Mouse (Mus musculus): ENCODE measurements around the gene Olfr1048. TPM values are rescaled to one million over a fixed set of nuclear protein-coding genes. Genes with fewer than 3 reads are reported as not detected.
"Not testable (repeated sequence)": the region's sequence is repeated elsewhere in the genome, so short reads cannot be mapped to it uniquely, and the experiment has no call there.

Gene Olfr1048
- not detected for total RNA-seq (2021)
- long read RNA-seq, experiment 1, result 0 reads
- long read RNA-seq, experiment 2, result 0 reads

GRCm38 (mm10) chr2:86240189-86240588, at the start of gene Olfr1048:
Gene Olfr1048, minus strand, starts transcription at chr2:86240289.
- DNase-seq (ENCODE audit: low spot score in 2 of 2), result no peak

GRCm38 (mm10) chr2:86278988-86279387, 38.9 kb upstream of the Olfr1048 start, which contains the start of gene Olfr1051:
Gene Olfr1051, minus strand, starts transcription at chr2:86279088.
- not testable (repeated sequence) for DNase-seq (ENCODE audit: low spot score in 2 of 2)

- not testable (repeated sequence) for DNase-seq (ENCODE audit: low spot score in 2 of 2)
These were observed 18.1 kb upstream of the Olfr1048 start, which contains the start of gene Olfr1049 for GRCm38 (mm10) chr2:86258228-86258627. Gene Olfr1049, minus strand, starts transcription at chr2:86258328.

DNA sequence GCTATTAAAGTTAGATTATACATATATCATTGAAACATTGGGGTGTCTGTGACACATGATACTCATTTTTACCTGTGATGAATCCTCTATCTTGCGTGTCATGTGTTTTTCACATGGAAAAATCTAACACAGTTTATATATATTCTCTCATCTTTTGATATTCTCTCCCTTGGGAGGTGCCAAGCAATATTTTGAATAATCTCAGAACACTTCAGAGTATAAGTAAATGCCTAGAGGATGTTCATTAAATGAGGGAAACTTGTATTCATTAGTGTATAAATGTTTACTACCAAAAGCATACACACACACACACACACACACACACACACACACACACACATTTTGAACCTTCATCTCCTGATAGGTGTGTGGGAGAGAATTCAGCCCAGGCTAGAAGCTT, 8.8 kb downstream of the Olfr1048 start, which contains the start of gene Olfr1047:
Olfr1047 (minus strand) TSS at position 101 of the 400 bp plus-strand sequence.
- DNase-seq (ENCODE audit: low spot score in 2 of 2), result no peak

DNA sequence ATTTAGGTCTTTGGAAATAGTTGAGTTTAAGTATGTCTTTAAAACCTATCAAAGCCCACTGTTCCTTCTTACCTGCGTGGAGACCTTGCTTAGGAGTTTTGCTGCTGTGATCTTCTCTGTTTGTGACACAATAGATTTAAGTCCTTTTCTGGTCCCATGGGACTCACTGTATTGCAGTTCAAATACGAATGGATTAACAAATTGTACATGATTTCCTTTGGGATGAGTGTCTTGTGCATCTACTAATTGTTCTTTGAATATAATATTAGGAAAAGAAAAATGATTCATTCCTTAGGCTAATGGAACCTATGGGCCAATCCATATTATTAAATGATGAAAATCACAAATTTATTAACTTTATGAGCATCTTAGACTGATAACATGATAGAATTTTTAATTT, 20.9 kb downstream of the Olfr1048 start, which contains the start of gene Olfr1046:
Olfr1046 (minus strand) TSS at position 101 of the 400 bp plus-strand sequence.
- no peak for DNase-seq (ENCODE audit: low spot score in 2 of 2)

DNA sequence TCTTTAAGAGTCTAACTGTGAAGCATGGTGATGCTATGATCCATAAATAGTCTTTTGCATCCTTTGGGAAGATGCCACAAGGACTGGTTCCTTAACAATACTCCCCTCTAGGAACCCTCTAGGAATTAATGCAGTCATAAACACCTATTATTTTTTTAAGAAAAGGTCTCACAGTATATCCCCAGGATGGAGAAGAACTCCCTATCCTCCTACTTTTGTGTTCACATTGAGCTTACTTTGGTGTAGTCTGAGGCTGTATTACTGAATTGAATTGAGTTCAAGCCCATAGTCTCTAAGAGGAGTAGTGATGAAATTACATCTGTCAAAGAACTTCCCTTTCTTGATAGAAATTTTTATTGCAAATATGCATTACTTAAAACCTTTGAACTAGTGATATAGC, 37.2 kb downstream of the Olfr1048 start, which contains the start of gene Olfr1045:
Olfr1045 (minus strand) TSS at position 101 of the 400 bp plus-strand sequence.
- DNase-seq (ENCODE audit: low spot score in 2 of 2), result no peak

DNA sequence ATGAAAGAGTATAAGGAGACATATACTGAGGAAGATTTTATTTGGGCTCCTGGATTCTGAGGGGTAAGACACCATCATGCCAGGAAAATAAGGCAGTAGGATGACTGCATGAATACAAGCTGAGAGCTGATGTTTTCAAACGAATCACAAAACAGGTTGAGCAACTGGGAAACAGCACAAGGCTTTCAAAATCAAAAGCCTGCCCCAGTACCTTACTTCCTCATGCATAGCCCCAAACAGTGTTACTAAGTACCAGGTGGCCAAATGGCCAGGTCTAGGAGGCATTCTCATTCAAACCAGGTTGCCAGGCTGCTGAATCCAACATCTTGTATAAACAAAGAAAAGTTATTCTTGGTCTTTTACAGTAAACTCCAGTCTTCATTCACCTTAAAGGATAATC, 44.2 kb downstream of the Olfr1048 start:
- no peak for DNase-seq (ENCODE audit: low spot score in 2 of 2)

- no peak for DNase-seq (ENCODE audit: low spot score in 2 of 2)
These were observed 54.5 kb downstream of the Olfr1048 start, which contains the start of gene Olfr52 for GRCm38 (mm10) chr2:86185583-86185982. Gene Olfr52, minus strand, starts transcription at chr2:86185683.

Other genes with a start within 250 kb of the Olfr1048 start
- gene Olfr1031, start 250.0 kb downstream of the Olfr1048 start, total RNA-seq (2021), result not detected
- gene Olfr1032, start 234.7 kb downstream of the Olfr1048 start, total RNA-seq (2021), result not detected
- gene Olfr1033, start 219.7 kb downstream of the Olfr1048 start, total RNA-seq (2021), result not detected
- not detected for gene Olfr1034, start 194.4 kb downstream of the Olfr1048 start, total RNA-seq (2021)
- not detected for gene Olfr1036, start 166.3 kb downstream of the Olfr1048 start, total RNA-seq (2021)
- gene Olfr1037, start 152.9 kb downstream of the Olfr1048 start, total RNA-seq (2021), result not detected
- not detected for gene Olfr1039, start 104.4 kb downstream of the Olfr1048 start, total RNA-seq (2021)
- gene Olfr1040, start 93.6 kb downstream of the Olfr1048 start, total RNA-seq (2021), result not detected
- gene Olfr1042, start 78.5 kb downstream of the Olfr1048 start, total RNA-seq (2021), result not detected
- gene Olfr1043, start 72.8 kb downstream of the Olfr1048 start, total RNA-seq (2021), result not detected
- not detected for gene Olfr1044, start 62.5 kb downstream of the Olfr1048 start, total RNA-seq (2021)
- gene Olfr52, start 54.6 kb downstream of the Olfr1048 start, total RNA-seq (2021), result not detected
- gene Olfr1045, start 37.3 kb downstream of the Olfr1048 start, total RNA-seq (2021), result not detected
- gene Olfr1046, start 21.0 kb downstream of the Olfr1048 start, total RNA-seq (2021), result not detected
- not detected for gene Olfr1047, start 8.9 kb downstream of the Olfr1048 start, total RNA-seq (2021)
- not detected for gene Olfr1049, start 18.0 kb upstream of the Olfr1048 start, total RNA-seq (2021)
- not detected for gene Olfr1051, start 38.8 kb upstream of the Olfr1048 start, total RNA-seq (2021)
- gene Olfr1052, start 52.2 kb upstream of the Olfr1048 start, total RNA-seq (2021), result not detected
- gene Olfr1053, start 75.0 kb upstream of the Olfr1048 start, total RNA-seq (2021), result not detected
- gene Olfr1054, start 95.1 kb upstream of the Olfr1048 start, total RNA-seq (2021), result not detected
- gene Olfr1055, start 110.0 kb upstream of the Olfr1048 start, total RNA-seq (2021), result not detected
- not detected for gene Olfr1056, start 122.2 kb upstream of the Olfr1048 start, total RNA-seq (2021)
- not detected for gene Olfr1057, start 138.1 kb upstream of the Olfr1048 start, total RNA-seq (2021)
- not detected for gene Olfr1058, start 148.3 kb upstream of the Olfr1048 start, total RNA-seq (2021)
- gene Olfr1061, start 173.8 kb upstream of the Olfr1048 start, total RNA-seq (2021), result not detected
- not detected for gene Olfr1062, start 186.5 kb upstream of the Olfr1048 start, total RNA-seq (2021)
- gene Olfr1065, start 210.3 kb upstream of the Olfr1048 start, total RNA-seq (2021), result not detected
- not detected for gene Olfr1066, start 216.0 kb upstream of the Olfr1048 start, total RNA-seq (2021)
- not detected for gene Olfr228, start 247.1 kb upstream of the Olfr1048 start, total RNA-seq (2021)

Data from left cerebral cortex, adult 18-20 months (tissue).